In the genomic region with DNA sequence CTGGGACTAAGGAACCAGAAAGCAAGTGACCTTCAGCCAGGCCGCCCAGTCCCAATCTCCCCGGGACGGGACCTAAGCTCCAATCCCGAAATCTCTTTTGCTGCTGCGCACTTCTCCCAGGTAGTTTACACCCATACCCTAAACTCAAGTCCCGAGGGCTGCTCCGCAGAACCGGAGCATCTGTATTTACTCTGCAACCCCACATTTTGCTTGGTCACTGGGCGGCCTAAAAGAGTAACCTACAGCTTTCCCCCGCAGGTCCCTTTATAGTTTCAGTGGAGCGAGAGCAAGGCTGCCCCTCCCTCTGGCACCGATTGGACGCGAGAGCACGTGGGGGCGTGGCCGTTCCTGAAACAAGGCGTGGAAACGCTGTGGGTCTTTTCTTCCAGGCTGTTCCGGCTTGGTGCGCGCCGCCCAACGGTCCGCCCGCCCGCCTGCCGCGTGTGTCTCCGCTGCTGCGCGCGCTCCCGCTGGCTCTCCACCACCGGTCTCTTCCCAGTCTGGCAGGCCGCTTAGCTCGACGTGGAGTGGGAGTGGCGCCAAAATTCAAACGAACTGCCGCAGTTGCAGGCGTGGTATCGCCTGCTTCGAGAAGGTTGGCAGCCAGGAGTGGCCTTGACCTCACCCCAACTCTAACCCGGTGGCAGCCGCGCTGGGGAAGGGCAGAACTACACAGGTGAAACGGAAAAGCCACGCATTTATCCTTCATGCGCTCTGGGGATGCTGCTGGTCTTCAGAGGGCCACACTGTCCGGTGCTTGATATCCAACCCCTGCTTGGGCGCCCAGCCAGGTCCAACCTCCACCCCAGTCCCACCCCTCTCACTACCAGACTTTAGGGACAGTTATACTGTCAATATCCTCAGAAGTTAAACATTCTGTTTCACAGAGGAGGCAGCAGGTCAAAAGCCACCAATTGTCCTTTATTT, we compare ENCODE assay signal across 8 mouse cellular contexts. TPM values are rescaled to one million over a fixed set of nuclear protein-coding genes. Genes with fewer than 3 reads are reported as not detected.
DNase-seq lines count a peak whose midpoint lies in the region; ATAC-seq lines count a peak whose summit lies in the region.
"Not testable (repeated sequence)": the region's sequence is repeated elsewhere in the genome, so short reads cannot be mapped to it uniquely, and the experiment has no call there.

No protein-coding gene starts in this region.

- not testable (repeated sequence) for H3K27me3 ChIP-seq in embryonic facial prominence, embryonic 11.5 days (ENCODE audit: control insufficient read depth, insufficient read depth, low read length); midbrain, embryonic 11.5 days (ENCODE audit: control insufficient read depth, insufficient read depth, low read length)

- H3K4me2 ChIP-seq in embryonic facial prominence, embryonic 11.5 days (ENCODE audit: low read depth, low read length), result peak overlapping the region; percentile 41
- peak overlapping the region; percentile 45 for H3K4me2 ChIP-seq in midbrain, embryonic 11.5 days

- 2% methylated on average over 49 of the region's 52 CpGs for WGBS in embryonic facial prominence, embryonic 11.5 days
- WGBS in midbrain, embryonic 11.5 days, result 2% methylated on average over 45 of the region's 52 CpGs

- H3K9ac ChIP-seq in embryonic facial prominence, embryonic 11.5 days (replicated peaks; ENCODE audit: low read length), result peak overlapping the region; percentile 34; the same call in 1 of the 2 replicates
- H3K9ac ChIP-seq in midbrain, embryonic 11.5 days (ENCODE audit: low read length), result peak overlapping the region; percentile 45; the same call in 1 of the 2 replicates

- not testable (repeated sequence) for H3K27ac ChIP-seq in embryonic facial prominence, embryonic 11.5 days (replicated peaks; ENCODE audit: low read depth, low read length); midbrain, embryonic 11.5 days (ENCODE audit: low read depth, low read length)

- DNase-seq in adrenal gland, postnatal 25 days, result peak; percentile 85
- DNase-seq in embryonic facial prominence, embryonic 11.5 days (ENCODE audit: low spot score), result peak; percentile 85
- DNase-seq in heart, adult 11 months, result peak; percentile 99
- peak; percentile 91 for DNase-seq in kidney, adult 11 months
- peak; percentile 90 for DNase-seq in left cerebral cortex, postnatal 4 days
- peak; percentile 97 for DNase-seq in midbrain, embryonic 11.5 days (ENCODE audit: low spot score, missing footprints)
- peak; percentile 79 for DNase-seq in right cerebral cortex, postnatal 4 days
- DNase-seq in yolk sac, embryonic 10.5 days (ENCODE audit: low spot score), result peak; percentile 85

- H3K36me3 ChIP-seq in embryonic facial prominence, embryonic 11.5 days (replicated peaks; ENCODE audit: control insufficient read depth, insufficient read depth, low read depth, low read length); midbrain, embryonic 11.5 days (ENCODE audit: control insufficient read depth, insufficient read depth, low read length): not testable (repeated sequence)

- intact Hi-C loops in left cerebral cortex, postnatal 4 days (cut with DNase I), result not testable (repeated sequence)

- peak overlapping the region; percentile 28 for H3K4me3 ChIP-seq in embryonic facial prominence, embryonic 11.5 days (ENCODE audit: low read depth, low read length)
- H3K4me3 ChIP-seq in midbrain, embryonic 11.5 days (ENCODE audit: low read depth, low read length), result peak overlapping the region; percentile 29

- H3K4me1 ChIP-seq in embryonic facial prominence, embryonic 11.5 days (ENCODE audit: control insufficient read depth, insufficient read depth, low read length); midbrain, embryonic 11.5 days (ENCODE audit: control insufficient read depth, insufficient read depth, low read length): not testable (repeated sequence)

- peak; percentile 99 for ATAC-seq in embryonic facial prominence, embryonic 11.5 days (replicated peaks; ENCODE audit: insufficient number of reproducible peaks, low FRiP score, low TSS enrichment, low read depth)
- ATAC-seq in midbrain, embryonic 11.5 days (ENCODE audit: low FRiP score), result peak; percentile 98

- H3K9me3 ChIP-seq in embryonic facial prominence, embryonic 11.5 days (replicated peaks; ENCODE audit: control insufficient read depth, low read length); midbrain, embryonic 11.5 days (ENCODE audit: control insufficient read depth, low read length): not testable (repeated sequence)

RNA-seq across cellular contexts. Expression of a gene that starts 19.9 kb away (rescaled TPM):
- not detected in 2 replicates for total RNA-seq in adrenal gland, postnatal 25 days (2021)
- polyA plus RNA-seq in embryonic facial prominence, embryonic 11.5 days (2014; fragmentation: Nextera tagmentation; extraction: Ambion mirVana), result 0.11 TPM in 1 of 2 replicates, not detected in the other
- not detected for total RNA-seq in left cerebral cortex, postnatal 4 days (2021)
- 0.08 and 0.15 TPM in 2 replicates for polyA plus RNA-seq in midbrain, embryonic 11.5 days (2014; fragmentation: Nextera tagmentation; extraction: Ambion mirVana)
